Mouse (Mus musculus): ENCODE data around the gene Midn. TPM values are rescaled to one million over a fixed set of nuclear protein-coding genes. Genes with fewer than 3 reads are reported as not detected.

Gene Midn
- total and polyA plus RNA-seq, 3 experiments = 8.1 to 26.7 TPM; not detected in 1

- H3K36me3 ChIP-seq (ENCODE audit: control insufficient read depth in 1 of 2, insufficient read depth in 2 of 2, low read length in 2 of 2) = peaks cover 0 to 8% of the 10 kb centered on the region in 2 experiments; a peak in 2 of 4 replicates
- no peak for DNase-seq (ENCODE audit: low read depth, low spot score)
- H3K27ac ChIP-seq (ENCODE audit: control insufficient read depth, low read depth, low read length) = no peak overlapping the region
- H3K4me3 ChIP-seq (ENCODE audit: control insufficient read depth in 1 of 2, insufficient read depth in 1 of 2, low read depth in 2 of 2, low read length in 2 of 2) = no peak overlapping the region
- TF ChIP-seq TCF12 (IDR thresholded peaks at IDR 0.05; ENCODE audit: low read depth, low read length) (no peak), POLR2A (IDR thresholded peaks at IDR 0.05; ENCODE audit: control insufficient read depth in 1 of 2, insufficient read depth in 1 of 2, low read depth in 1 of 2, low read length in 2 of 2, poor library complexity in 1 of 2) (no peak), USF1 (IDR thresholded peaks at IDR 0.05; ENCODE audit: low read depth, low read length) (no peak), POLR2AphosphoS2 (IDR thresholded peaks at IDR 0.05; ENCODE audit: low read length) (no peak), TAL1 (IDR thresholded peaks at IDR 0.05; ENCODE audit: low read length) (no peak), MYB (IDR thresholded peaks at IDR 0.05; ENCODE audit: low read depth, low read length) (no peak), MEF2A (IDR thresholded peaks at IDR 0.05; ENCODE audit: extremely low read depth, insufficient replicate concordance, low read depth, low read length, poor library complexity, severe bottlenecking) (no peak), SMC3 (IDR thresholded peaks at IDR 0.05; ENCODE audit: low read depth, low read length) (no peak), ZKSCAN1 (IDR thresholded peaks at IDR 0.05; ENCODE audit: low read depth, low read length) (no peak), GABPA (IDR thresholded peaks at IDR 0.05; ENCODE audit: low read depth, low read length) (no peak), BHLHE40 (IDR thresholded peaks at IDR 0.05; ENCODE audit: borderline replicate concordance, low read depth, low read length) (no peak), NRF1 (IDR thresholded peaks at IDR 0.05; ENCODE audit: insufficient read depth, low read depth, low read length, poor library complexity, severe bottlenecking) (no peak), MAX (IDR thresholded peaks at IDR 0.05; ENCODE audit: low read length) (no peak), CHD2 (IDR thresholded peaks at IDR 0.05; ENCODE audit: low read length) (no peak), MYC (IDR thresholded peaks at IDR 0.05; ENCODE audit: low read depth, low read length) (no peak), SIN3A (IDR thresholded peaks at IDR 0.05; ENCODE audit: low read length) (no peak), UBTF (IDR thresholded peaks at IDR 0.05; ENCODE audit: borderline replicate concordance, insufficient read depth, low read depth, low read length) (no peak), ZC3H11A (IDR thresholded peaks at IDR 0.05; ENCODE audit: low read depth, low read length) (no peak)
- H3K79me2 ChIP-seq (ENCODE audit: control insufficient read depth, insufficient read depth, low read length, poor library complexity) = peaks cover 9% of the 10 kb centered on the region
- H3K4me1 ChIP-seq (ENCODE audit: control insufficient read depth in 1 of 2, insufficient read depth in 2 of 2, low read length in 2 of 2) = peaks cover 0 to 12% of the 10 kb centered on the region in 2 experiments; a peak in 2 of 4 replicates
- no peaks in the 10 kb centered on the region for H3K27me3 ChIP-seq (ENCODE audit: control insufficient read depth in 1 of 2, insufficient read depth in 2 of 2, low read length in 2 of 2)
- H3K9ac ChIP-seq (ENCODE audit: control insufficient read depth, low read depth, low read length, poor library complexity, severe bottlenecking) = no peak overlapping the region
- no peaks in the 10 kb centered on the region for H3K9me3 ChIP-seq (replicated peaks; ENCODE audit: insufficient read depth, low read length)
Observed at GRCm38 (mm10) chr10:80135161-80135560, 12.9 kb upstream of the Midn start.

GRCm38 (mm10) chr10:80135641-80136040 is 12.4 kb upstream of the Midn start:
- Histone ChIP-seq H3K4me1 (ENCODE audit: control insufficient read depth in 1 of 2, insufficient read depth in 2 of 2, low read length in 2 of 2) (peaks cover 0 to 14% of the 10 kb centered on the region in 2 experiments; a peak in 3 of 4 replicates), H3K79me2 (ENCODE audit: control insufficient read depth, insufficient read depth, low read length, poor library complexity) (peaks cover 9% of the 10 kb centered on the region), H3K27me3 (ENCODE audit: control insufficient read depth in 1 of 2, insufficient read depth in 2 of 2, low read length in 2 of 2) (no peaks in the 10 kb centered on the region), H3K9me3 (replicated peaks; ENCODE audit: insufficient read depth, low read length) (no peaks in the 10 kb centered on the region), H3K27ac (ENCODE audit: control insufficient read depth, low read depth, low read length) (no peak overlapping the region), H3K9ac (ENCODE audit: control insufficient read depth, low read depth, low read length, poor library complexity, severe bottlenecking) (no peak overlapping the region), H3K36me3 (ENCODE audit: control insufficient read depth in 1 of 2, insufficient read depth in 2 of 2, low read length in 2 of 2) (peaks cover 0 to 8% of the 10 kb centered on the region in 2 experiments; a peak in 2 of 4 replicates), H3K4me3 (ENCODE audit: control insufficient read depth in 1 of 2, insufficient read depth in 1 of 2, low read depth in 2 of 2, low read length in 2 of 2) (no peak overlapping the region)
- no peak for DNase-seq (ENCODE audit: low read depth, low spot score)
- TF ChIP-seq BHLHE40 (IDR thresholded peaks at IDR 0.05; ENCODE audit: borderline replicate concordance, low read depth, low read length) (no peak), MAX (IDR thresholded peaks at IDR 0.05; ENCODE audit: low read length) (no peak), ZMIZ1 (IDR thresholded peaks at IDR 0.05; ENCODE audit: low read depth, low read length) (no peak), ZC3H11A (IDR thresholded peaks at IDR 0.05; ENCODE audit: low read depth, low read length) (no peak), UBTF (IDR thresholded peaks at IDR 0.05; ENCODE audit: borderline replicate concordance, insufficient read depth, low read depth, low read length) (no peak), NELFE (IDR thresholded peaks at IDR 0.05; ENCODE audit: low read depth, low read length) (no peak), MYC (IDR thresholded peaks at IDR 0.05; ENCODE audit: low read depth, low read length) (no peak), ZKSCAN1 (IDR thresholded peaks at IDR 0.05; ENCODE audit: low read depth, low read length) (no peak), ZNF384 (IDR thresholded peaks at IDR 0.05; ENCODE audit: low read depth, low read length) (no peak), MEF2A (IDR thresholded peaks at IDR 0.05; ENCODE audit: extremely low read depth, insufficient replicate concordance, low read depth, low read length, poor library complexity, severe bottlenecking) (no peak), KAT2A (conservative IDR thresholded peaks at IDR 0.05; ENCODE audit: low read depth, low read length) (no peak), MYB (IDR thresholded peaks at IDR 0.05; ENCODE audit: low read depth, low read length) (no peak), CTCF (IDR thresholded peaks at IDR 0.05 in 2 of 3, conservative IDR thresholded peaks at IDR 0.05 in 1 of 3; ENCODE audit: control insufficient read depth in 1 of 3, insufficient read depth in 1 of 3, low read depth in 2 of 3, low read length in 3 of 3, poor library complexity in 1 of 3, severe bottlenecking in 1 of 3) (no peak), HCFC1 (IDR thresholded peaks at IDR 0.05; ENCODE audit: low read depth, low read length) (no peak), RCOR1 (IDR thresholded peaks at IDR 0.05; ENCODE audit: low read depth, low read length) (no peak), TCF12 (IDR thresholded peaks at IDR 0.05; ENCODE audit: low read depth, low read length) (no peak)

Data from MEL (cell line).